Mouse (Mus musculus): Measurements from ENCODE around the gene Col4a4. TPM values are rescaled to one million over a fixed set of nuclear protein-coding genes. Genes with fewer than 3 reads are reported as not detected.

Col4a4 gene
- polyA plus RNA-seq, 1 experiment from 2014 or later: 0.18 TPM

DNA sequence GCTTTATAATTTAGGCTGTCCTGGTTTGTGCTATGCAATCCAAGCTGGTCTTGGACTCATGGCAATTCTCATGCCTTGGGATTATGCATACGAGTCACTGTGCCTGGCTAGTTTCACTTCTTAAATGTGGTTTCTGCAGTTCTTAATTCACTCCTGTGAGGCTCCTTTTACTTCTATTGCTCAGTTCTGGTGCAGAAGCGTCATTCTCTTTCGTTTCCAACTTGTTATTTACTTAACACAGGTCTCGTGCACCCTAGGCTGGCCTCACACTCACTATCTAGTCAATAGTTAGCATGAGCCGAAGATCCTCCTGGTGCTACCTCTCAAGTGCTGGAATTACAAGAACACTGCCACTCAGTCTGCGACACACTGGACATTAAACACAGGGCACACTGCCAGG lies 117.8 kb downstream of the Col4a4 start:
- H3K36me3 ChIP-seq (ENCODE audit: poor library complexity, severe bottlenecking): no peaks in the 10 kb centered on the region
- H3K9ac ChIP-seq: no peak overlapping the region
- no peak overlapping the region for H3K27ac ChIP-seq
- H3K4me3 ChIP-seq: no peak overlapping the region
- H3K27me3 ChIP-seq: no peaks in the 10 kb centered on the region
- no peaks in the 10 kb centered on the region for H3K9me3 ChIP-seq (replicated peaks)
- 85% methylated on average over 6 of the region's 6 CpGs for WGBS
- no peak for ATAC-seq
- H3K4me1 ChIP-seq: peaks cover 9% of the 10 kb centered on the region
- H3K4me2 ChIP-seq: no peak overlapping the region

DNA sequence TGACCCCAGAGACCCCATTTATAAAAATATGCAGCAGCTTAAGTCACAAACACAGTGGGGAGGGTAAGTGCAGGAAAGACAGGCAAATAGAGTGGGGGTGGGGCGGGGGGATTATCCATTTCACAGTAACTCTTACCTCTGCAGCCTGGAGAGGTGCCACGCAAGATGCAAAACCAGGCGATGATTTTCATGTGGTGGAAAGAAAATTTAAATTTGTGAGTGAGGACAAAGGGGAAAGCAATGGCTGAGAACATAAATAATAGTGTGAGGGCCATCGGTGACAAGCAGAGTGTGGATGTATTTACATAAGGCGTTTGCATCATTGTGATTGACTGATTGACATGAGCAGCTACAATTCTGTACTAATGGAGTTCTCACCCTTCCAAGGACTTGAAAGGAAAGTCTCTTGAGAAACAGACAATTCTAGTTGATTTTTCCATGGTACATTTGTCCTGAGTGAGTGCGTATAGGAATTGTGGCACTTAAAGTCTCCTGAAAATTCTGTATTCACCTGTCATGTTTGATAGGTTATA lies 121.3 kb downstream of the Col4a4 start:
- peak; percentile 48; the same call in 1 of the 2 replicates for ATAC-seq
- WGBS: 53% methylated on average over 6 of the region's 6 CpGs
- H3K4me3 ChIP-seq: no peak overlapping the region
- 0 out of 2 replicates have a peak overlapping the region, but pooled peaks have one; percentile 20 for H3K27ac ChIP-seq
- no peaks in the 10 kb centered on the region for H3K9me3 ChIP-seq (replicated peaks)
- H3K4me1 ChIP-seq: peaks cover 8% of the 10 kb centered on the region
- no peaks in the 10 kb centered on the region for H3K27me3 ChIP-seq
- no peak overlapping the region for H3K9ac ChIP-seq
- no peak overlapping the region for H3K4me2 ChIP-seq
- H3K36me3 ChIP-seq (ENCODE audit: poor library complexity, severe bottlenecking): no peaks in the 10 kb centered on the region

DNA sequence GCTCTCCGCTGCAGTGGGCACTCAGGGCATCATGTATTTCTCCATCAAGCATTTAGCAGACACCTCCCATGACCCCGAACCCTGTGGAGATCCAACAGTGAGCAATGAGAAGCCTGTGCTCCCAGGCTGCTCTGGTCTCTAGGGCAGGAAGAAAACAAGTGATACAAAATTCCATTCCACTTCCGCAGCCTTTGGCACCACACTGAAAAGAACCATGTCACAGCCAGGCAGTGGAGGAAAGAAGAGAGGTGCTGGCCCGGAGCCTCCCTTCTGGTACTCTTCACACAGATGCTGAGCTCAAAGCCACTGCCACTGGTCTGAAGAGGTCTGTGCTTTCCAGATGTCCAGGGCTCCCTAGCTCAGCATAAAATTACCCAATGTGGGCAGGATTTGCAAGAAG lies 125.6 kb downstream of the Col4a4 start:
- H3K4me2 ChIP-seq: no peak overlapping the region
- no peaks in the 10 kb centered on the region for H3K9me3 ChIP-seq (replicated peaks)
- H3K4me1 ChIP-seq: peaks cover 8% of the 10 kb centered on the region
- no peaks in the 10 kb centered on the region for H3K27me3 ChIP-seq
- H3K27ac ChIP-seq: no peak overlapping the region
- no peaks in the 10 kb centered on the region for H3K36me3 ChIP-seq (ENCODE audit: poor library complexity, severe bottlenecking)
- H3K9ac ChIP-seq: no peak overlapping the region
- no peak overlapping the region for H3K4me3 ChIP-seq
- ATAC-seq: no peak
- 96% methylated on average over 4 of the region's 4 CpGs for WGBS

DNA sequence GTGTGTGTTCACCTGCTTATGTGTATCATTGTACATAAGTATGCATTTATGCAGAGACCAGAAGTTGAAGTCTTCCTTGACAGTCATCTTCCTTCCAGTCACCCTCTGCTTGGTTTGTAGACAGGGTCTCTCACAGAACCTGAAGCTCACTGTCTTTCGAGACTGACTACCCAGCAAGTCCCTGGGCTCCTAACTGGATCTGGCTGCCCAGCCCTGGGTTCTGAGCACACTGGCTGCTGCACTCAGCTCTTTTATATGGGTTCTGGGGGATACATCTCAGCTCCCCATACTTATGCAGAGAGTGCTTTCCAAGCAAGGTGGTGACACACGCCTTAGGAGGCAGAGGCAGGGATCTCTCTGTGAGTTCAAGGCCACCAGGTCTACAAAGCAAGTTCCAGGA lies 126.7 kb downstream of the Col4a4 start:
- Histone ChIP-seq H3K9ac (no peak overlapping the region), H3K4me2 (no peak overlapping the region), H3K4me1 (no peaks in the 10 kb centered on the region), H3K27me3 (no peaks in the 10 kb centered on the region), H3K4me3 (no peak overlapping the region), H3K36me3 (ENCODE audit: poor library complexity, severe bottlenecking) (no peaks in the 10 kb centered on the region), H3K27ac (no peak overlapping the region), H3K9me3 (replicated peaks) (no peaks in the 10 kb centered on the region)
- 89% methylated on average over 2 of the region's 2 CpGs for WGBS
- no peak for ATAC-seq

DNA sequence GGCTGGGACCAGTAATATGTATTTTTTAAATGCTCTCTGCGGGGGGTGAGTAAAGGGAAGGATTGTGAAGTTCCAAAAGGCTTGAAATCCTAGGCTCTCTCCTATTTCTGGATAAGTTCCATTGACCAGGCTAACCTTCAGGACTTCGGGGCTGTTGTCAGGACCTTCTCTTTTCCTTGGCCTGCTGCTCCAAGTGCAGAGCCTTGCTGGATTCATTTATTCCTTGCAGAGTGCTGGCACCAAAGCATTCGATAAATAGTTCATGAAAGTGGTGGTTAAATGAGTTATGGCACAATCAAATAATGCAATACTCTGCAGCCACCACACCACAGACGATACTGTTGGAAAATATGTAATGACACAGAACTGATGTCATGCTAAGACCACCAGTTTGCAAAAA lies 127.3 kb downstream of the Col4a4 start:
- no peak overlapping the region for H3K9ac ChIP-seq
- no peak overlapping the region for H3K27ac ChIP-seq
- no peak overlapping the region for H3K4me2 ChIP-seq
- no peaks in the 10 kb centered on the region for H3K27me3 ChIP-seq
- no peak for ATAC-seq
- H3K4me3 ChIP-seq: no peak overlapping the region
- H3K4me1 ChIP-seq: no peaks in the 10 kb centered on the region
- H3K36me3 ChIP-seq (ENCODE audit: poor library complexity, severe bottlenecking): no peaks in the 10 kb centered on the region
- WGBS: 90% methylated on average over 4 of the region's 4 CpGs
- no peaks in the 10 kb centered on the region for H3K9me3 ChIP-seq (replicated peaks)

DNA sequence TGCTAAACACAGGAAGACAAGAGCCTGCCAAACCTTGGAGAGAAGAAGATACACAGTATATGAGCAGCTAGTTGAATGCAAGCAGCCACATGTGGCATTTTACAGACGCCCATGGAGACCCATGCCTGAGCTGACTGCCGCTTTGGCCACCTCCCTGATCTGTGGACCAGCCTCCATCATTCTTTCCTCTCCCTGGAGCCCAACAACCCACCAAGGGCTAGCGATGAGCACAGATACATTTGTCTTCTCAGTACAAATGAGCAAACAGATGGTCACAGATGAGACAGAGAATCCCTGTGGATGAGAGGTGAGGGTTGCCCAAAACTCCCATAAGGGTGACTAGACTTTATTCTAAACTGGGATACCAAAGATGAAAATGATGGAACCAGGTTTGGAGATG lies 132.6 kb downstream of the Col4a4 start:
- Histone ChIP-seq H3K36me3 (ENCODE audit: poor library complexity, severe bottlenecking) (no peaks in the 10 kb centered on the region), H3K9ac (no peak overlapping the region), H3K27me3 (no peaks in the 10 kb centered on the region), H3K9me3 (replicated peaks) (no peaks in the 10 kb centered on the region), H3K4me1 (peaks cover 19% of the 10 kb centered on the region), H3K4me2 (no peak overlapping the region), H3K27ac (0 out of 2 replicates have a peak overlapping the region, but pooled peaks have one; percentile 71), H3K4me3 (no peak overlapping the region)
- ATAC-seq: no peak
- WGBS: 96% methylated on average over 3 of the region's 3 CpGs

DNA sequence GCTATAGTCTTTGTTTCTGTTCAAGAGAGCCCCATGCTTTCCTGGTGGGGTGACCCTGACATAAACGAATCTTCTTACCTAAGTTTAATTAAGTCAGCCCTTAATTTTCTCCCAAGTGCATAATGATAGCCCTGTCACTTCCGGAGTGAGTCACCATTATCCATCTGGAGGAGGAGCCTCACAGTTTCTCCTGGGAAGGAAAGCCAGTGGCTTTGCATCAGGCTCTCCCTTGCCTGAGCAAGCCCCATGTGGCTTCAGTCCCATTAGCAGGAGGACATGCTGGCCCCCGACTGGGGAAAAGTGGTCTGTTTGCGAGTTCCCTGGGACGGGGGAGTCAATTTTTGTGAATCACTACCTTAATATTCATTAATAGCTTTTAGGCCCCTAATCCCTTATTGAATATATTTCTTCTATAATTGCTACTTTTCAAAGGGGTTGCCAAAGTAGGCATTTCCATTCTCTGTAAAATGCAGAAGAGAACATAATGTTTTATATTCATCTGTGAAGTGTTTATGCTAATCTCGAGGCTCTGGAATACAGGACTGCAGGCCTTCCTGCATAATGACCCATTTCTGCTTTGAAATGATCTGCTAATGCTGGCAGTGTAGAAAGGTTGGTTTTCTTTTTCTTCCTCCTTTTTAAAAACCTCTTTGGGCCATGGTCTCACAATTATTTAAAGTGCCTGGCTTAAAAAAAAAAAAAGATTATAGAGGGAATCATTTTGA lies 134.6 kb downstream of the Col4a4 start:
- H3K27me3 ChIP-seq: no peaks in the 10 kb centered on the region
- no peak overlapping the region for H3K4me3 ChIP-seq
- H3K9me3 ChIP-seq (replicated peaks): no peaks in the 10 kb centered on the region
- no peak overlapping the region for H3K4me2 ChIP-seq
- ATAC-seq: peak; percentile 91
- peak overlapping the region; percentile 37; the same call in 1 of the 2 replicates for H3K27ac ChIP-seq
- no peak overlapping the region for H3K9ac ChIP-seq
- WGBS: 6% methylated on average over 6 of the region's 6 CpGs
- no peaks in the 10 kb centered on the region for H3K36me3 ChIP-seq (ENCODE audit: poor library complexity, severe bottlenecking)
- H3K4me1 ChIP-seq: peaks cover 19% of the 10 kb centered on the region

DNA sequence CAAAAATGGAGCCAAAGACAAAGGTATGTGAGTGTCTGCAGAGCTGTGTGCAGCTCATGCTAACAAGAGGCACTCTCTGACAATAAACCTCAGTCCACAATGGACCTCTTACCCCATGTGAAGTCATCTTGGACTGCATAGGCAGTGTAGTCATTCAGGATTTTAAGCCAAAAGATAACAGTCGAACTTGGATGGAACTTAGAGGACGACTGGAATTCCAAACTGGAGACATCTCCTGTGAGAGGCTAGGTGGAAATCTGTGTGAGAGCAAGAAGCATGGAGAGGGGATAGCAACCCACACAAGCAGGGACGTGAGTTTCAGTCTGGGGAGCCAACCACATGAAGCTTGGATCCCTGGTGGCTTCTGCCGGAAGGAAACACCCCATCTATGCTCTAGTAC lies 136.8 kb downstream of the Col4a4 start:
- no peaks in the 10 kb centered on the region for H3K36me3 ChIP-seq (ENCODE audit: poor library complexity, severe bottlenecking)
- H3K9ac ChIP-seq: no peak overlapping the region
- no peak for ATAC-seq
- H3K27ac ChIP-seq: no peak overlapping the region
- no peaks in the 10 kb centered on the region for H3K9me3 ChIP-seq (replicated peaks)
- H3K4me1 ChIP-seq: peaks cover 19% of the 10 kb centered on the region
- WGBS: 82% methylated on average over 4 of the region's 4 CpGs
- H3K4me3 ChIP-seq: no peak overlapping the region
- no peak overlapping the region for H3K4me2 ChIP-seq
- no peaks in the 10 kb centered on the region for H3K27me3 ChIP-seq

DNA sequence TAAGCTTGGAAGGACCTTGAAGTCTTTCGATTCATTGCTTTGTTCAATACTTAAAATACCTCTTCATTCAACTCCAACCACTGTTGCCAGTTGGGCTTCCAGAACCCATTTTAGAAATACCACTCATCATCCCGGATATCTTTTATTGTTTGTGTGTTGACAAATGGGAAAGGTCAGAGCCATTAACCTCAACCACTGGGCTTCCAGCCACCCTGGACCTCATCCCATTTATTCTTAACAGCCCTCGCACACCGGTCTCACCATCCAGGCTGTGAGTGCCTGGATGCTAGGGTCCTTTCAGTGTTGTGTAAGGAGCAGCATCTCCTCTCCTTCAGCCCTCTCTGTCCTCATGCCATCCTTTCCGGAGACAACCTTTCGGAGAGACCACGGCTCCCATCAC lies 140.6 kb downstream of the Col4a4 start:
- H3K36me3 ChIP-seq (ENCODE audit: poor library complexity, severe bottlenecking): no peaks in the 10 kb centered on the region
- H3K4me1 ChIP-seq: no peaks in the 10 kb centered on the region
- no peaks in the 10 kb centered on the region for H3K27me3 ChIP-seq
- H3K27ac ChIP-seq: no peak overlapping the region
- H3K9ac ChIP-seq: no peak overlapping the region
- no peak overlapping the region for H3K4me3 ChIP-seq
- 87% methylated on average over 7 of the region's 7 CpGs for WGBS
- H3K4me2 ChIP-seq: no peak overlapping the region
- no peaks in the 10 kb centered on the region for H3K9me3 ChIP-seq (replicated peaks)
- no peak for ATAC-seq

DNA sequence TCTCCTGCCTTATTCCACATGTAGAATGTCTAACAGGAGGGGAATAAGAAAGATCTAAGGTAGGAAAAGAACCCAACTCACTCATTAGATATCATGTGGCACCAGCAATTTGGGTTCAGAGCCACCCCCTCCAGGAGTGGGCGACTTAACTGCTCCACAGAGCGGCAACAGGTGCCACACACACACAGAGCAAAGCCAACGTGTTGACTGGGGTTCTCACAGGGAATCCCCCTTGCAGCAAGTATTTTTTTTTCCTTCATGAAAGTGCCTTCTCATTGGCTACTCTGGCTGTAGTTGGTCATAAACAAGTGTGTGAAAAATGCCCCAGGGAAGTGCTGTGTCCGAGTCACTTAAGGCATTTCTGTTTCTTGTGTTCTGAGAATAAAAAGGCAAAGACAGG lies 143.1 kb downstream of the Col4a4 start:
- H3K27me3 ChIP-seq: no peaks in the 10 kb centered on the region
- no peak overlapping the region for H3K4me2 ChIP-seq
- WGBS: 80% methylated on average over 4 of the region's 4 CpGs
- H3K4me1 ChIP-seq: no peaks in the 10 kb centered on the region
- H3K27ac ChIP-seq: no peak overlapping the region
- no peaks in the 10 kb centered on the region for H3K36me3 ChIP-seq (ENCODE audit: poor library complexity, severe bottlenecking)
- no peak overlapping the region for H3K9ac ChIP-seq
- ATAC-seq: no peak
- H3K4me3 ChIP-seq: no peak overlapping the region
- H3K9me3 ChIP-seq (replicated peaks): no peaks in the 10 kb centered on the region

DNA sequence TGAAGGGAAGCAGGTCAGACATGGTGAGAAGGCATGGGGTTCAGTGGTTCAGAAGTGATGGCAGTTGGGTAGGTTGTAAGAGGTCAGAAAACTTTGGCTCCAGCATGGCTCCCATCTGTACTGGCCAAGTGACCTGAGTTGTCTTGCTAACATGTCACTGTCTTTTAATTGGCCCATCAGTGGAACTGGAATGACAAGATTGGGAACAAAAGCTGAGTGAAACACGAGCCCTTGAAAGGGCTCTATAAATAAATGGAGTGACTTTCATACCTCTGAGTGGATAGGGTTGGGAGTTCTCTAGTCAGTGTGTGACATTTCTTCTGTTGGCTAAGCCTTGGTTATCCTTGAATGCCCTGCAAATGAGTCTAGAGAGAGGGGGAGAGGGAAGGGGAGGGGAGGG lies 146.5 kb downstream of the Col4a4 start:
- Histone ChIP-seq H3K4me3 (no peak overlapping the region), H3K9ac (no peak overlapping the region), H3K4me1 (no peaks in the 10 kb centered on the region), H3K9me3 (replicated peaks) (no peaks in the 10 kb centered on the region), H3K4me2 (no peak overlapping the region), H3K27me3 (no peaks in the 10 kb centered on the region), H3K27ac (no peak overlapping the region), H3K36me3 (ENCODE audit: poor library complexity, severe bottlenecking) (no peaks in the 10 kb centered on the region)
- no peak for ATAC-seq
- 61% methylated on average over 1 of the region's 1 CpGs for WGBS

DNA sequence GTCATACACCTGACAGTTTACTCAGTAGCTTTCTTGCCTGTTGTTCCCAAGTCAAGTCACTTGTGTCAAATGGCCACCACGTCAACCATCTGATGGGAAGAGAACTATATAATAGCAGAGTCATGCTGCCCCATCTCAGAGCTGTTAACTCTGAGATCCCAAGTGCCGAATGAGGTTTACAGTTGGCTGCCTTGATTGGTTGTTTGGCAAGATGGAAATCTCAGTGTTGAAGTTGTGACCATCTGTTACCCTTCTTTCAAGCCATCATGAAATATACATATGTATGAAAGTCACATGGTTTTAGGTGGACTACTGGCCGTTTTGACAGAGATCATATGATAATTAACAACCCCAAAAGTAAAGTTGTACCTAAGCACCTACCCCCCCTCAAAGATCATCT lies 149.4 kb downstream of the Col4a4 start:
- WGBS: 67% methylated on average over 3 of the region's 3 CpGs
- H3K4me2 ChIP-seq: no peak overlapping the region
- no peak overlapping the region for H3K4me3 ChIP-seq
- ATAC-seq: no peak
- no peaks in the 10 kb centered on the region for H3K36me3 ChIP-seq (ENCODE audit: poor library complexity, severe bottlenecking)
- H3K4me1 ChIP-seq: peaks cover 5% of the 10 kb centered on the region
- H3K9me3 ChIP-seq (replicated peaks): no peaks in the 10 kb centered on the region
- H3K27ac ChIP-seq: no peak overlapping the region
- H3K27me3 ChIP-seq: no peaks in the 10 kb centered on the region
- H3K9ac ChIP-seq: no peak overlapping the region

DNA sequence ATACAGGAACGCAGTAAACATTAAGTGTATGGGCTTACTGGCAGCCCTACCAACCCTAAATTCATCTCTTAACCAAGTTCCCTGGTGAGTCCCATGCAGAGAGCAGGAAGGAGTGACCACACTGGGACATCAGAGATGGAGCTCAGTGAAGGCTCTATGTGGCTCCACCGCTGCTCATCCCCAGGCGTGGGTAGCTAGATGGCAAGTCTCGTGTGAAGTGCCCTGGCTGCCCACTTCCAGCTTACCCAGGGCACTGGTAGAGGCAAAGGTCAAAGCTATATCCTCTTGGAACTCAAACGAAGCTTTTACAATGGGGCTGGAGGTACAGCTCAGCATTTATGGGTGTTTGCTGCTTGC lies 153.0 kb downstream of the Col4a4 start:
- Histone ChIP-seq H3K27ac (no peak overlapping the region), H3K27me3 (no peaks in the 10 kb centered on the region), H3K4me3 (no peak overlapping the region), H3K4me2 (no peak overlapping the region), H3K9me3 (replicated peaks) (no peaks in the 10 kb centered on the region), H3K9ac (no peak overlapping the region), H3K36me3 (ENCODE audit: poor library complexity, severe bottlenecking) (no peaks in the 10 kb centered on the region), H3K4me1 (peaks cover 8% of the 10 kb centered on the region)
- WGBS: 75% methylated on average over 5 of the region's 5 CpGs
- peak; percentile 59 for ATAC-seq
